Mouse (Mus musculus): ENCODE results near the gene Dnajb3. TPM values are rescaled to one million over a fixed set of nuclear protein-coding genes. Genes with fewer than 3 reads are reported as not detected.
"Not testable (repeated sequence)": the region's sequence is repeated elsewhere in the genome, so short reads cannot be mapped to it uniquely, and the experiment has no call there.

Gene Dnajb3
- polyA plus RNA-seq, 1 experiment from 2014 or later, result 15.6 TPM

GRCm38 (mm10) chr1:88206843-88207479 lies 1.4 kb upstream of the Dnajb3 start:
- 82% methylated on average over 2 of the region's 2 CpGs for WGBS
- no peak for ATAC-seq (ENCODE audit: low FRiP score)
- Histone ChIP-seq H3K36me3 (0 out of 2 replicates have a peak, but pooled peaks cover 8% of the 10 kb centered on the region), H3K9ac (no peak overlapping the region), H3K4me1 (replicated peaks) (peaks cover 6% of the 10 kb centered on the region), H3K9me3 (peaks cover 17% of the 10 kb centered on the region), H3K4me2 (no peak overlapping the region), H3K4me3 (no peak overlapping the region), H3K27ac (no peak overlapping the region), H3K27me3 (no peaks in the 10 kb centered on the region)

GRCm38 (mm10) chr1:88200456-88200855 lies 5.1 kb downstream of the Dnajb3 start, which contains the start of gene Ugt1a2:
Gene Ugt1a2, plus strand, starts transcription at chr1:88200601.
- no peak within 1 kb of the TSS for H3K4me2 ChIP-seq
- H3K27me3 ChIP-seq, result no peaks in the 10 kb centered on the region
- WGBS, result 83% methylated on average over 7 of the region's 7 CpGs
- peaks cover 7% of the 10 kb centered on the region; the same call in 1 of the 2 replicates for H3K9me3 ChIP-seq
- H3K9ac ChIP-seq, result no peak within 1 kb of the TSS
- no peak within 1 kb of the TSS for H3K27ac ChIP-seq
- H3K4me1 ChIP-seq (replicated peaks), result peaks cover 6% of the 10 kb centered on the region
- no peak for ATAC-seq (ENCODE audit: low FRiP score)
- 0 out of 2 replicates have a peak, but pooled peaks cover 8% of the 10 kb centered on the region for H3K36me3 ChIP-seq
- no peak within 1 kb of the TSS for H3K4me3 ChIP-seq

- 75% methylated on average over 2 of the region's 2 CpGs for WGBS
- Histone ChIP-seq H3K4me3 (no peak overlapping the region), H3K9ac (no peak overlapping the region)
These were observed 5.6 kb downstream of the Dnajb3 start for GRCm38 (mm10) chr1:88199996-88200395.

GRCm38 (mm10) chr1:88197443-88197842 lies 8.1 kb downstream of the Dnajb3 start:
- Histone ChIP-seq H3K36me3 (no peaks in the 10 kb centered on the region), H3K4me2 (no peak overlapping the region), H3K4me1 (replicated peaks) (no peaks in the 10 kb centered on the region), H3K27me3 (no peaks in the 10 kb centered on the region), H3K27ac (no peak overlapping the region), H3K9ac (no peak overlapping the region), H3K9me3 (no peaks in the 10 kb centered on the region), H3K4me3 (no peak overlapping the region)
- WGBS, result 81% methylated on average over 3 of the region's 3 CpGs
- ATAC-seq (ENCODE audit: low FRiP score), result no peak

More at GRCm38 (mm10) chr1:88199996-88200395, 5.6 kb downstream of the Dnajb3 start:
- Histone ChIP-seq H3K4me1 (replicated peaks) (peaks cover 1% of the 10 kb centered on the region), H3K9me3 (peaks cover 7% of the 10 kb centered on the region; the same call in 1 of the 2 replicates), H3K4me2 (no peak overlapping the region), H3K27ac (no peak overlapping the region), H3K36me3 (0 out of 2 replicates have a peak, but pooled peaks cover 8% of the 10 kb centered on the region), H3K27me3 (no peaks in the 10 kb centered on the region)
- ATAC-seq (ENCODE audit: low FRiP score), result no peak

GRCm38 (mm10) chr1:88195687-88196086 lies 9.9 kb downstream of the Dnajb3 start:
- 81% methylated on average over 1 of the region's 1 CpGs for WGBS
- no peak overlapping the region for H3K4me3 ChIP-seq
- H3K9me3 ChIP-seq, result no peaks in the 10 kb centered on the region
- no peak overlapping the region for H3K4me2 ChIP-seq
- H3K4me1 ChIP-seq (replicated peaks), result no peaks in the 10 kb centered on the region
- no peak overlapping the region for H3K9ac ChIP-seq
- no peak for ATAC-seq (ENCODE audit: low FRiP score)
- no peaks in the 10 kb centered on the region for H3K36me3 ChIP-seq
- no peaks in the 10 kb centered on the region for H3K27me3 ChIP-seq
- H3K27ac ChIP-seq, result no peak overlapping the region

- no peak overlapping the region for H3K4me3 ChIP-seq
- H3K4me2 ChIP-seq, result no peak overlapping the region
- H3K27ac ChIP-seq, result no peak overlapping the region
- WGBS, result 69% methylated on average over 3 of the region's 3 CpGs
- H3K9me3 ChIP-seq, result no peaks in the 10 kb centered on the region
- no peak for ATAC-seq (ENCODE audit: low FRiP score)
- H3K4me1 ChIP-seq (replicated peaks), result no peaks in the 10 kb centered on the region
- H3K36me3 ChIP-seq, result no peaks in the 10 kb centered on the region
- no peak overlapping the region for H3K9ac ChIP-seq
- H3K27me3 ChIP-seq, result no peaks in the 10 kb centered on the region
These were observed 13.4 kb downstream of the Dnajb3 start for GRCm38 (mm10) chr1:88192136-88192535.

GRCm38 (mm10) chr1:88186325-88186935 lies 19.2 kb downstream of the Dnajb3 start:
- ATAC-seq (ENCODE audit: low FRiP score), result no peak
- no peaks in the 10 kb centered on the region for H3K27me3 ChIP-seq
- H3K36me3 ChIP-seq, result no peaks in the 10 kb centered on the region
- H3K9me3 ChIP-seq, result no peaks in the 10 kb centered on the region
- H3K27ac ChIP-seq, result no peak overlapping the region
- H3K4me2 ChIP-seq, result no peak overlapping the region
- no peak overlapping the region for H3K4me3 ChIP-seq
- WGBS, result 90% methylated on average over 5 of the region's 5 CpGs
- no peak overlapping the region for H3K9ac ChIP-seq
- H3K4me1 ChIP-seq (replicated peaks), result no peaks in the 10 kb centered on the region

- H3K9ac ChIP-seq, result no peak overlapping the region
- H3K4me3 ChIP-seq, result no peak overlapping the region
- no peaks in the 10 kb centered on the region for H3K4me1 ChIP-seq (replicated peaks)
- no peak overlapping the region for H3K27ac ChIP-seq
- H3K36me3 ChIP-seq, result no peaks in the 10 kb centered on the region
- 90% methylated on average over 1 of the region's 1 CpGs for WGBS
- H3K27me3 ChIP-seq, result no peaks in the 10 kb centered on the region
- H3K9me3 ChIP-seq, result peaks cover 17% of the 10 kb centered on the region; the same call in 1 of the 2 replicates
- ATAC-seq (ENCODE audit: low FRiP score), result no peak
- no peak overlapping the region for H3K4me2 ChIP-seq
These were observed 25.9 kb downstream of the Dnajb3 start for GRCm38 (mm10) chr1:88179657-88180056.

- not testable (repeated sequence) for ATAC-seq (ENCODE audit: low FRiP score); H3K9me3 ChIP-seq; H3K27ac ChIP-seq; H3K4me2 ChIP-seq; H3K4me3 ChIP-seq; H3K9ac ChIP-seq; H3K36me3 ChIP-seq; H3K27me3 ChIP-seq; H3K4me1 ChIP-seq (replicated peaks)
- WGBS, result 81% methylated on average over 6 of the region's 7 CpGs
These were observed 33.4 kb downstream of the Dnajb3 start for GRCm38 (mm10) chr1:88172190-88172589.

- 84% methylated on average over 5 of the region's 5 CpGs for WGBS
- H3K9me3 ChIP-seq, result no peaks in the 10 kb centered on the region
- H3K4me3 ChIP-seq, result no peak within 1 kb of the TSS
- no peaks in the 10 kb centered on the region for H3K27me3 ChIP-seq
- H3K4me1 ChIP-seq (replicated peaks), result no peaks in the 10 kb centered on the region
- no peak within 1 kb of the TSS for H3K27ac ChIP-seq
- H3K4me2 ChIP-seq, result no peak within 1 kb of the TSS
- ATAC-seq (ENCODE audit: low FRiP score), result no peak
- no peaks in the 10 kb centered on the region for H3K36me3 ChIP-seq
- H3K9ac ChIP-seq, result no peak within 1 kb of the TSS
These were observed 39.9 kb downstream of the Dnajb3 start, which contains the start of gene Ugt1a5 for GRCm38 (mm10) chr1:88165711-88166110. Gene Ugt1a5, plus strand, starts transcription at chr1:88166012.

GRCm38 (mm10) chr1:88158430-88158829 lies 47.2 kb downstream of the Dnajb3 start:
- H3K4me3 ChIP-seq, result no peak overlapping the region
- H3K27ac ChIP-seq, result no peak overlapping the region
- no peaks in the 10 kb centered on the region for H3K27me3 ChIP-seq
- ATAC-seq (ENCODE audit: low FRiP score), result no peak
- H3K9me3 ChIP-seq, result no peaks in the 10 kb centered on the region
- H3K36me3 ChIP-seq, result no peaks in the 10 kb centered on the region
- H3K4me2 ChIP-seq, result no peak overlapping the region
- 89% methylated on average over 2 of the region's 2 CpGs for WGBS
- H3K4me1 ChIP-seq (replicated peaks), result no peaks in the 10 kb centered on the region
- H3K9ac ChIP-seq, result no peak overlapping the region
